Mouse (Mus musculus): ENCODE data around the gene Mapre3. TPM values are rescaled to one million over a fixed set of nuclear protein-coding genes. Genes with fewer than 3 reads are reported as not detected.

Mapre3 gene
- total and polyA plus RNA-seq, 2 experiments from 2014 or later, result 55.8 to 137 TPM

- H3K4me1 ChIP-seq (ENCODE audit: insufficient read depth, low read length), result no peaks in the 10 kb centered on the region
- peaks cover 24% of the 10 kb centered on the region for H3K36me3 ChIP-seq (ENCODE audit: insufficient read depth, low read length)
- DNase-seq (ENCODE audit: low spot score) (no peak), ATAC-seq (no peak)
- H3K27me3 ChIP-seq (ENCODE audit: insufficient read depth, low read length), result no peaks in the 10 kb centered on the region
- 76% methylated on average over 6 of the region's 6 CpGs for WGBS
- no peak overlapping the region for H3K4me3 ChIP-seq (ENCODE audit: low read length)
- no peak overlapping the region for H3K4me2 ChIP-seq (ENCODE audit: low read depth, low read length)
- no peak overlapping the region for H3K9ac ChIP-seq (replicated peaks; ENCODE audit: low read length)
- H3K9me3 ChIP-seq (ENCODE audit: low read length), result no peaks in the 10 kb centered on the region
- TF ChIP-seq CTCF (IDR thresholded peaks at IDR 0.05; ENCODE audit: low read depth), result no peak
- no peak overlapping the region for H3K27ac ChIP-seq
Observed at GRCm38 (mm10) chr5:30798965-30799364, 15.5 kb upstream of the Mapre3 start.

GRCm38 (mm10) chr5:30802724-30803467, 11.5 kb upstream of the Mapre3 start:
- Histone ChIP-seq H3K4me2 (ENCODE audit: low read depth, low read length) (no peak overlapping the region), H3K27ac (no peak overlapping the region), H3K9ac (replicated peaks; ENCODE audit: low read length) (no peak overlapping the region), H3K36me3 (ENCODE audit: insufficient read depth, low read length) (peaks cover 5% of the 10 kb centered on the region; the same call in 1 of the 2 replicates), H3K4me1 (ENCODE audit: insufficient read depth, low read length) (no peaks in the 10 kb centered on the region), H3K27me3 (ENCODE audit: insufficient read depth, low read length) (no peaks in the 10 kb centered on the region), H3K9me3 (ENCODE audit: low read length) (no peaks in the 10 kb centered on the region), H3K4me3 (ENCODE audit: low read length) (no peak overlapping the region)
- no peak for TF ChIP-seq CTCF (IDR thresholded peaks at IDR 0.05; ENCODE audit: low read depth)
- 69% methylated on average over 12 of the region's 12 CpGs for WGBS
- no peak for ATAC-seq
- no peak for DNase-seq (ENCODE audit: low spot score)

- Histone ChIP-seq H3K36me3 (ENCODE audit: insufficient read depth, low read length) (no peaks in the 10 kb centered on the region), H3K27ac (no peak overlapping the region), H3K9ac (replicated peaks; ENCODE audit: low read length) (no peak overlapping the region), H3K4me3 (ENCODE audit: low read length) (no peak overlapping the region), H3K9me3 (ENCODE audit: low read length) (no peaks in the 10 kb centered on the region), H3K4me1 (ENCODE audit: insufficient read depth, low read length) (no peaks in the 10 kb centered on the region), H3K27me3 (ENCODE audit: insufficient read depth, low read length) (no peaks in the 10 kb centered on the region), H3K4me2 (ENCODE audit: low read depth, low read length) (no peak overlapping the region)
- WGBS, result 3% methylated on average over 3 of the region's 3 CpGs
- ATAC-seq, result peak; percentile 92
- TF ChIP-seq CTCF (IDR thresholded peaks at IDR 0.05; ENCODE audit: low read depth), result peak; percentile 99
- peak; percentile 94 for DNase-seq (ENCODE audit: low spot score)
Observed at GRCm38 (mm10) chr5:30806106-30806505, 8.3 kb upstream of the Mapre3 start.

- WGBS, result 5% methylated on average over 7 of the region's 7 CpGs
- Histone ChIP-seq H3K4me3 (ENCODE audit: low read length) (peak overlapping the region; percentile 82), H3K9me3 (ENCODE audit: low read length) (no peaks in the 10 kb centered on the region), H3K9ac (replicated peaks; ENCODE audit: low read length) (peak overlapping the region; percentile 71), H3K27me3 (ENCODE audit: insufficient read depth, low read length) (no peaks in the 10 kb centered on the region), H3K4me1 (ENCODE audit: insufficient read depth, low read length) (peaks cover 26% of the 10 kb centered on the region), H3K36me3 (ENCODE audit: insufficient read depth, low read length) (no peaks in the 10 kb centered on the region), H3K4me2 (ENCODE audit: low read depth, low read length) (peak overlapping the region; percentile 87), H3K27ac (peak overlapping the region; percentile 87)
- ATAC-seq (no peak), DNase-seq (ENCODE audit: low spot score) (peak; percentile 19)
- TF ChIP-seq CTCF (IDR thresholded peaks at IDR 0.05; ENCODE audit: low read depth), result no peak
Observed at GRCm38 (mm10) chr5:30815120-30815465, 652 bp downstream of the Mapre3 start.

GRCm38 (mm10) chr5:30816261-30816791, 1.9 kb downstream of the Mapre3 start:
- H3K4me1 ChIP-seq (ENCODE audit: insufficient read depth, low read length), result peaks cover 26% of the 10 kb centered on the region
- H3K4me2 ChIP-seq (ENCODE audit: low read depth, low read length), result peak overlapping the region; percentile 87
- no peak for DNase-seq (ENCODE audit: low spot score)
- WGBS, result 55% methylated on average over 8 of the region's 8 CpGs
- H3K9ac ChIP-seq (replicated peaks; ENCODE audit: low read length), result peak overlapping the region; percentile 34; the same call in 1 of the 2 replicates
- H3K27me3 ChIP-seq (ENCODE audit: insufficient read depth, low read length), result no peaks in the 10 kb centered on the region
- ATAC-seq, result no peak
- H3K27ac ChIP-seq, result no peak overlapping the region
- no peaks in the 10 kb centered on the region for H3K9me3 ChIP-seq (ENCODE audit: low read length)
- TF ChIP-seq CTCF (IDR thresholded peaks at IDR 0.05; ENCODE audit: low read depth), result no peak
- peak overlapping the region; percentile 82 for H3K4me3 ChIP-seq (ENCODE audit: low read length)
- H3K36me3 ChIP-seq (ENCODE audit: insufficient read depth, low read length), result no peaks in the 10 kb centered on the region

- Histone ChIP-seq H3K27ac (no peak overlapping the region), H3K36me3 (ENCODE audit: insufficient read depth, low read length) (no peaks in the 10 kb centered on the region), H3K9me3 (ENCODE audit: low read length) (no peaks in the 10 kb centered on the region), H3K9ac (replicated peaks; ENCODE audit: low read length) (no peak overlapping the region), H3K4me2 (ENCODE audit: low read depth, low read length) (no peak overlapping the region), H3K4me3 (ENCODE audit: low read length) (no peak overlapping the region), H3K4me1 (ENCODE audit: insufficient read depth, low read length) (peaks cover 26% of the 10 kb centered on the region), H3K27me3 (ENCODE audit: insufficient read depth, low read length) (no peaks in the 10 kb centered on the region)
- no peak for ATAC-seq
- DNase-seq (ENCODE audit: low spot score), result peak; percentile 36
- no peak for TF ChIP-seq CTCF (IDR thresholded peaks at IDR 0.05; ENCODE audit: low read depth)
- WGBS, result 74% methylated on average over 8 of the region's 8 CpGs
Observed at GRCm38 (mm10) chr5:30818758-30819309, 4.4 kb downstream of the Mapre3 start.

- 83% methylated on average over 5 of the region's 5 CpGs for WGBS
- peaks cover 11% of the 10 kb centered on the region; the same call in 1 of the 2 replicates for H3K4me1 ChIP-seq (ENCODE audit: insufficient read depth, low read length)
- DNase-seq (ENCODE audit: low spot score), result no peak
Observed at GRCm38 (mm10) chr5:30822689-30823088, 8.2 kb downstream of the Mapre3 start.

More at GRCm38 (mm10) chr5:30822689-30823088, 8.2 kb downstream of the Mapre3 start:
- Histone ChIP-seq H3K9me3 (ENCODE audit: low read length) (no peaks in the 10 kb centered on the region), H3K4me2 (ENCODE audit: low read depth, low read length) (no peak overlapping the region), H3K27me3 (ENCODE audit: insufficient read depth, low read length) (no peaks in the 10 kb centered on the region), H3K36me3 (ENCODE audit: insufficient read depth, low read length) (no peaks in the 10 kb centered on the region), H3K27ac (no peak overlapping the region), H3K4me3 (ENCODE audit: low read length) (no peak overlapping the region), H3K9ac (replicated peaks; ENCODE audit: low read length) (no peak overlapping the region)
- no peak for TF ChIP-seq CTCF (IDR thresholded peaks at IDR 0.05; ENCODE audit: low read depth)
- ATAC-seq, result no peak
